8 mouse cellular contexts compared by ENCODE assay signal in the genomic region with DNA sequence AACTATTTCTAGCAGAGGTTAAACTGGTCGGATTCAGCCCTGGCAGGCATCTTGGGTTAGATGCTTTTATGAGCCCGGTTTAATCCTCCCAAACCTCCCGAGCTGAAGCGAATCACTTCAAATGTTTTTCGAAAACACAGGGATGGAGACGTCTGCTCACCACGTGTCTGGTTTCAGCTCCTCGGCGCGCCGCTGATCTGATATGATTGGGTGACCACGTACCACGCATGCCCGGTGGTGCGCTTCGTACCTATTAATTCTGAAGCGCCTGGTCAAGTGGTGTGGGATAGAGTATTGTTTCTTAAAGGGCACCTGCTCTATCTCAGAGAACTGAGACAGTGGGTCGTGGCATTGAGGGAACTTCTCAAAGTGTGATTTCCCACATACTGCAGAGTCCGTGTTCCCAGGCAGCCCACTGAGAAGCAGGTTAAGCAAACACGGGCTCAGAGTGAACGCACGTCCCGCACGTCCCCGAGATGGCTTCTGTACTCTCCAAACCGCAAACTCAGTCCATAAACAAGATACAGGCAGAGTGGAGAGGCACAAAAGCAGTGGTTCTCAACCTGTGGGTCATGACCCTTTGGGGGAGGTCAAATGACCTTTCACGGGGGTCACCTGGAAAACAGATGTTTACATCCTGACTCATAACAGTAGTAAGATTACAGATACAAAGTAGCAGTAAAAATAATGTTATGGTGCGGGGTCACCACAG. TPM values are rescaled to one million over a fixed set of nuclear protein-coding genes. Genes with fewer than 3 reads are reported as not detected.
A peak's percentile ranks its signal among the peaks of the same experiment; 100 is the strongest.
DNase-seq lines count a peak whose midpoint lies in the region; ATAC-seq and TF ChIP-seq lines count a peak whose summit lies in the region.

No protein-coding gene starts in this region.

- WGBS in heart, adult 2 months, result 62% methylated on average over 28 of the region's 28 CpGs
- WGBS in heart, embryonic 15.5 days, result 46% methylated on average over 28 of the region's 28 CpGs
- WGBS in limb, embryonic 12.5 days, result 18% methylated on average over 28 of the region's 28 CpGs

- TF ChIP-seq POLR2A in heart, adult 2 months (IDR thresholded peaks at IDR 0.05; ENCODE audit: insufficient read depth, low read depth, low read length), result no peak

- peaks cover 9% of the 10 kb centered on the region; the same call in 1 of the 2 replicates for H3K36me3 ChIP-seq in heart, adult 2 months (ENCODE audit: control insufficient read depth, insufficient read depth, low read length)
- no peaks in the 10 kb centered on the region for H3K36me3 ChIP-seq in E14TG2a.4 (ENCODE audit: insufficient read depth, low read length)
- no peaks in the 10 kb centered on the region for H3K36me3 ChIP-seq in heart, embryonic 15.5 days
- H3K36me3 ChIP-seq in limb, embryonic 12.5 days, result no peaks in the 10 kb centered on the region

- H3K4me2 ChIP-seq in heart, embryonic 15.5 days, result peak overlapping the region; percentile 44
- H3K4me2 ChIP-seq in limb, embryonic 12.5 days, result peak overlapping the region; percentile 46

- ATAC-seq in heart, embryonic 15.5 days (replicated peaks; ENCODE audit: insufficient number of reproducible peaks, insufficient read depth, low FRiP score, low read depth), result no peak
- peak; percentile 11; the same call in 1 of the 2 replicates for ATAC-seq in limb, embryonic 12.5 days (ENCODE audit: insufficient number of reproducible peaks, insufficient read depth, low FRiP score, low TSS enrichment, low read depth)

- H3K4me1 ChIP-seq in heart, adult 2 months (ENCODE audit: control insufficient read depth, insufficient read depth, low read length), result peaks cover 41% of the 10 kb centered on the region
- peaks cover 93% of the 10 kb centered on the region for H3K4me1 ChIP-seq in E14TG2a.4 (replicated peaks; ENCODE audit: low read depth, low read length)
- peaks cover 84% of the 10 kb centered on the region for H3K4me1 ChIP-seq in heart, embryonic 15.5 days (replicated peaks)
- H3K4me1 ChIP-seq in limb, embryonic 12.5 days (replicated peaks), result peaks cover 81% of the 10 kb centered on the region

- H3K9me3 ChIP-seq in E14TG2a.4 (ENCODE audit: low read length), result no peaks in the 10 kb centered on the region
- no peaks in the 10 kb centered on the region for H3K9me3 ChIP-seq in heart, embryonic 15.5 days (replicated peaks)
- H3K9me3 ChIP-seq in limb, embryonic 12.5 days, result no peaks in the 10 kb centered on the region

- no peak for TF ChIP-seq EP300 in heart, adult 2 months (IDR thresholded peaks at IDR 0.05; ENCODE audit: insufficient read depth, low read depth, low read length)

- no peak for DNase-seq in heart, adult 2 months
- no peak for DNase-seq in heart, postnatal 14 days
- no peak for DNase-seq in layer of hippocampus, adult 11-12 months (ENCODE audit: low spot score)
- no peak for DNase-seq in layer of hippocampus, adult 9-10 months (ENCODE audit: low spot score)
- DNase-seq in cerebellum, adult 9-10 months, result no peak

- H3K9ac ChIP-seq in heart, adult 2 months (ENCODE audit: low read depth, low read length), result peak overlapping the region; percentile 38; the same call in 1 of the 2 replicates
- no peak overlapping the region for H3K9ac ChIP-seq in heart, embryonic 15.5 days
- H3K9ac ChIP-seq in limb, embryonic 12.5 days (replicated peaks), result no peak overlapping the region

- no peak for TF ChIP-seq CTCF in heart, adult 2 months (IDR thresholded peaks at IDR 0.05)
- TF ChIP-seq CTCF in E14TG2a.4 (conservative IDR thresholded peaks at IDR 0.05; ENCODE audit: low read length), result no peak

- H3K79me2 ChIP-seq in heart, adult 2 months (replicated peaks; ENCODE audit: control insufficient read depth, insufficient read depth, low read length), result peaks cover 5% of the 10 kb centered on the region

- no peaks in the 10 kb centered on the region for H3K27me3 ChIP-seq in heart, adult 2 months (ENCODE audit: control insufficient read depth, insufficient read depth, low read length)
- H3K27me3 ChIP-seq in E14TG2a.4 (ENCODE audit: insufficient read depth, low read length), result peaks cover 5% of the 10 kb centered on the region; the same call in 1 of the 2 replicates
- no peaks in the 10 kb centered on the region for H3K27me3 ChIP-seq in heart, embryonic 15.5 days
- no peaks in the 10 kb centered on the region for H3K27me3 ChIP-seq in limb, embryonic 12.5 days

- peak overlapping the region; percentile 93 for H3K27ac ChIP-seq in heart, adult 2 months
- peak overlapping the region; percentile 77 for H3K27ac ChIP-seq in heart, embryonic 15.5 days
- H3K27ac ChIP-seq in limb, embryonic 12.5 days, result peak overlapping the region; percentile 88

- intact Hi-C loops in heart, adult 2 months (cut with DNase I), result no loop called here
- intact Hi-C loops in heart, postnatal 14 days (cut with DNase I), result no loop called here

- H3K4me3 ChIP-seq in heart, adult 2 months, result no peak overlapping the region
- peak overlapping the region; percentile 35; the same call in 1 of the 2 replicates for H3K4me3 ChIP-seq in E14TG2a.4 (replicated peaks; ENCODE audit: low read length)
- H3K4me3 ChIP-seq in heart, embryonic 15.5 days, result peak overlapping the region; percentile 10; the same call in 1 of the 2 replicates
- H3K4me3 ChIP-seq in limb, embryonic 12.5 days (replicated peaks), result no peak overlapping the region; the same call in 1 of the 2 replicates

RNA-seq across cellular contexts. Expression of gene Rassf3, which starts 40.4 kb away (rescaled TPM):
- total RNA-seq in heart, adult 2 months (2021), result 100 to 1,000 TPM; 134 to 135 TPM
- 69.4 and 121 TPM in 2 replicates for polyA plus RNA-seq in heart, adult 2 months (2012; rRNA removed)
- 100 to 1,000 TPM; 120 to 125 TPM for total RNA-seq in heart, postnatal 14 days (2021)
- 20.9 and 22.2 TPM in 2 replicates for polyA plus RNA-seq in heart, embryonic 15.5 days (2015; fragmentation: Nextera tagmentation; extraction: Ambion mirVana)
- 20.2 and 22.2 TPM in 2 replicates for polyA plus RNA-seq in limb, embryonic 12.5 days (2016; fragmentation: Nextera tagmentation; extraction: Ambion mirVana)

Comparison
In these comparisons a context has a peak if more than half of its experiments do, and no peak if none do; other contexts are left out.
1. H3K4me3 ChIP-seq: peak in E14TG2a.4 (single experiment) and heart, embryonic 15.5 days (single experiment); none in heart, adult 2 months (single experiment) and limb, embryonic 12.5 days (single experiment).
2. Peak in every context shown above with its lines, with median percentiles within 50 percentile points of each other: H3K27ac ChIP-seq.